Mouse (Mus musculus) layer of hippocampus, adult 2 months (tissue): Measurements from ENCODE around the gene Rhox10. TPM values are rescaled to one million over a fixed set of nuclear protein-coding genes. Genes with fewer than 3 reads are reported as not detected.
"Not testable (repeated sequence)": the region's sequence is repeated elsewhere in the genome, so short reads cannot be mapped to it uniquely, and the experiment has no call there.

Experiments used
- DNase-seq, 2 experiments: peaks; one replicate each; pipeline ENCODE4 v3.0.0; 2022; ENCODE audit warnings: low spot score in 2 of 2
- H3K27ac ChIP-seq: fragments of 200-600 bp; 2 replicates; pipeline ENCODE4 v1.8.1; 2022
- H3K4me3 ChIP-seq: fragments of 200-600 bp; 2 replicates; pipeline ENCODE4 v1.8.1; 2022; ENCODE audit warnings: mild to moderate bottlenecking
- CTCF ChIP-seq: fragments of 200-600 bp; conservative IDR thresholded peaks from 2 replicates; pipeline ENCODE4 v1.8.1; 2022; ENCODE audit warnings: antibody characterized with exemption, mild to moderate bottlenecking, moderate library complexity
- long read RNA-seq, 2 experiments: library from polyadenylated mRNA; stranded (forward); transcript quantifications; one replicate each; pipeline ENCODE4 v2.0.0; 2021; ENCODE audit warnings: borderline mapping rate in 2 of 2
- total RNA-seq, 2 experiments: library from RNA; stranded (reverse); gene quantifications; 2 replicates each; pipeline ENCODE4 v1.2.3; 2021

Rhox10 gene
- total RNA-seq = not detected
- long read RNA-seq, experiment 1 = 0 reads
- long read RNA-seq, experiment 2 = 0 reads

DNA sequence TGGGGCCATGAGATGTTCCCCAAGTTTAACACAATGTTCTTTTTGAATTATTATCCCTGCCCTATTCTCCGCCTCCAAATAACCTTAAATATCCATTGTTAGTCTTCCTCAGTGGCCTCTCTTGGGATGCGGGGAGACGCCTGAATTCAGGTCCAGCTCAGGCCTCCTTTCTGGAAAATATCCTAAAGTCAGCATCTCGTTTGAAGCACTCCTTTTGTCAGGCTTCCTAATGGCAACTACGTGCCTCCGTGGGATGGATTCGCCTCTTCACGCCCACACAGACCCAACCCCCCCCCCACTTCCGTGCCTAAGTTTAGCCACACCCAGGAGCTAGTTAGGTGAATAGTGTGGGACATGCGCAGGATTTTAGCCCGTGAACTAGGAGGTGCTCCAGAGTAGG is at the start of gene Rhox10:
TSS of gene Rhox10 (plus strand) at position 301 of the 400 bp plus-strand sequence.
- no peak for TF ChIP-seq CTCF

DNA sequence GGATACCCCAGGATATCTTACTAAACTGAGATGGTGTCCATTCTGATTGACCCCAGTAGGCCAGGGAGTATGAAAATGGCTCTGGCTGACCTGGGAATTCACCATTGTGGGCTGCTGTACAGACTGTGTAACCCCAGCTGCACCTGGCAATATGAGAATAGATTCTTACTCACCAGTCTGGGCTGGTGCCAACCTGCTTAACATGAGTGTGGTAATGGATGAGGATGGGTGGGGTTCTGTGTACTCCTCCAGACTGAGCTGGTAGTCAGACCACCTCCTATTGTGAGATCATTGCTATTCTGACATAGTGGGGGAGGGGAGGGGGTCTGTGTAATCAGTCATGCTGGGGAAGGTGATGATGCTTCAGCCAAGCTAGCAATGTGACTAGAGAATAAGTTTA is 47.7 kb upstream of the Rhox10 start, which contains the start of gene Btg1-ps1:
TSS of gene Btg1-ps1 (minus strand) at position 219 of the 400 bp plus-strand sequence.
- DNase-seq, H3K27ac ChIP-seq: not testable (repeated sequence)

More for the DNA sequence above, at the start of gene Rhox10:
- no peak for DNase-seq
- no peak within 1 kb of the TSS for H3K27ac ChIP-seq
- no peak within 1 kb of the TSS for H3K4me3 ChIP-seq

DNA sequence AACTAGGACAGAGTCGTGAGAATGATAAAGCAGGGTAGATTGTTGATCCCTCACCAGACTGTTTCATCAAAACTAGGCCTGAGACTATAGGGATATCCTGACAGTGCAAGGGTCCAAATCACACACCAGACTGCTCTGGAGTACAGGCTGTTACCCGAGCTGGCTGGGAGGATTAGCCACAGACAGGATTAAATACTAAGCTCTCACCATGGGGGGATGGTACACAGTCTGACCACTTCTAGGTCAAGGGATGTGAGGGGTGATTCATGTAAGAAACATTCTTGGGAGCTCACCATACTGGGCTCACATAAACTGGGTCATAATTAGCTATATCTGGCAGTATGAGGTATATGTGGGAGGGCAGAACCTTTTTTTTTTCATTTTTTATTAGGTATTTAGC is 32.4 kb upstream of the Rhox10 start:
- no peak for DNase-seq
- Histone ChIP-seq H3K4me3 (no peak overlapping the region), H3K27ac (no peak overlapping the region)
- TF ChIP-seq CTCF = no peak

More for the DNA sequence above, 47.7 kb upstream of the Rhox10 start, which contains the start of gene Btg1-ps1:
- H3K4me3 ChIP-seq = not testable (repeated sequence)

GRCm38 (mm10) chrX:38039666-38040065 is 26.6 kb upstream of the Rhox10 start:
- Histone ChIP-seq H3K4me3 (no peak overlapping the region), H3K27ac (no peak overlapping the region)
- no peak for DNase-seq
- no peak for TF ChIP-seq CTCF

GRCm38 (mm10) chrX:38043014-38043413 is 23.3 kb upstream of the Rhox10 start, which contains the start of gene Btg1-ps2:
TSS of gene Btg1-ps2 (minus strand) at chrX:38043114.
- DNase-seq, H3K27ac ChIP-seq: not testable (repeated sequence)

GRCm38 (mm10) chrX:38061544-38061943 is 4.7 kb upstream of the Rhox10 start:
- Histone ChIP-seq H3K27ac (no peak overlapping the region), H3K4me3 (no peak overlapping the region)
- DNase-seq = no peak
- peak; percentile 80 for TF ChIP-seq CTCF

More at GRCm38 (mm10) chrX:38043014-38043413, 23.3 kb upstream of the Rhox10 start, which contains the start of gene Btg1-ps2:
- H3K4me3 ChIP-seq = not testable (repeated sequence)

DNA sequence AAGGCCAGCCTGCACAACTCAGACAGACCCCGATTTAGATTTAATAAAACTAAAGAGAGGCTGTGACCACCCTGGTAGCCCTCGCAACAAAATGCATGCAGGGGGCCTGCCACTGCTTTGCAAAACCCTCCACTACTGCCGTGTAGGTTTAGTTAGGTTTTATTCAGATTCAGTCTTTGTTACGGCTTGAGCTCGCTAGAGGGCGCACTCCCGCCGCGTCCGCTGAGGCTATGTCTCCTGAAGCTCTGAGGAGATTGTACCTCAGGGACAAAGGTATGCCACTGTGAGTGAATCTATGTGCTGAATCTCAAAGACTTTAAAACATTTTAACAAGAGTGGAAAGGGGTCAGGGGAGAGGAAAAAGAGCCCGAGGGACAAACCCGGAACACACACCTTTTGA is 18.0 kb downstream of the Rhox10 start:
- peak; percentile 82 for TF ChIP-seq CTCF
- peak; percentile 5 to 33 for DNase-seq
- H3K27ac ChIP-seq = no peak overlapping the region
- no peak overlapping the region for H3K4me3 ChIP-seq

- DNase-seq = no peak
- TF ChIP-seq CTCF = no peak
- Histone ChIP-seq H3K4me3 (no peak within 1 kb of the TSS), H3K27ac (no peak within 1 kb of the TSS)
Measured at GRCm38 (mm10) chrX:38085041-38085440, 18.8 kb downstream of the Rhox10 start, which contains the start of gene Rhox11. TSS of gene Rhox11 (minus strand) at chrX:38085141.

GRCm38 (mm10) chrX:38110807-38111206 is 44.5 kb downstream of the Rhox10 start, which contains the start of gene Rhox12:
TSS of gene Rhox12 (minus strand) at chrX:38110907.
- TF ChIP-seq CTCF = no peak
- DNase-seq = no peak
- Histone ChIP-seq H3K27ac (no peak within 1 kb of the TSS), H3K4me3 (no peak within 1 kb of the TSS)

DNA sequence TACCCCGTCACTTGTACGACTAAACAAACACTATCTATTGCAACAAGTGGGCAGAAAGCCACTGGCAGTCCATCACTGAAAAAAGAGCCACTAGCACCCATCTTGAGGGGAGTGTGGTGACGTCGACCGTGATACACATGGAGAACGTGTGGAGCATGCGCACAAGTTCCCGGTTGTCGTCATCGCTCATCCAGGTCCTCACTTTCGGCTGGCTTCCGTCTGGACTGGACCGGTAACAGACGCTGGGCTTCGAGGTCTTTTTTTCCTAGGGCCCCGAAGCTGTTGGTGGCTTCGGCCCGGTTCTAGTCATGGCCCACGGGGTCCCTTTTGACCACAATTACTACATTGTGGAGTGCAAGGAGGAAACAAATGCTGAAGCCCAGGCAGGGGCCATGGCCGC is 54.7 kb downstream of the Rhox10 start, which contains the start of gene Rhox13:
TSS of gene Rhox13 (plus strand) at position 238 of the 400 bp plus-strand sequence.
- Histone ChIP-seq H3K27ac (no peak within 1 kb of the TSS), H3K4me3 (no peak within 1 kb of the TSS)
- no peak for TF ChIP-seq CTCF
- no peak for DNase-seq

Other genes with a start within 250 kb of the Rhox10 start
- gene Rhox6, start 239.6 kb upstream of the Rhox10 start, total RNA-seq = not detected
- gene Rhox7a, start 234.8 kb upstream of the Rhox10 start, total RNA-seq = not detected
- not detected for gene Rhox8, start 187.5 kb upstream of the Rhox10 start, total RNA-seq
- not detected for gene Rhox7b, start 169.2 kb upstream of the Rhox10 start, total RNA-seq
- not detected for gene Rhox9, start 164.7 kb upstream of the Rhox10 start, total RNA-seq
- gene Btg1-ps1, start 47.7 kb upstream of the Rhox10 start, total RNA-seq = not detected
- not detected for gene Btg1-ps2, start 23.4 kb upstream of the Rhox10 start, total RNA-seq
- not detected for gene Rhox11, start 18.7 kb downstream of the Rhox10 start, total RNA-seq
- not detected for gene Rhox12, start 44.4 kb downstream of the Rhox10 start, total RNA-seq
- gene Rhox13, start 54.7 kb downstream of the Rhox10 start, total RNA-seq = not detected
- 10 to 100 TPM; 23.0 to 24.7 TPM for gene Zbtb33, start 123.3 kb downstream of the Rhox10 start, total RNA-seq
- 10 to 100 TPM; 21.1 to 26.9 TPM for gene Tmem255a, start 186.0 kb downstream of the Rhox10 start, total RNA-seq
- gene Atp1b4, start 249.7 kb downstream of the Rhox10 start, total RNA-seq = not detected